Mouse (Mus musculus): ENCODE measurements at regions not wholly inside any gene's neighbourhood (a gene's known extent, or its start where the extent isn't known, plus 50 kb on each side); places are given as distances from the start of the nearest gene placed in this dataset.

DNA sequence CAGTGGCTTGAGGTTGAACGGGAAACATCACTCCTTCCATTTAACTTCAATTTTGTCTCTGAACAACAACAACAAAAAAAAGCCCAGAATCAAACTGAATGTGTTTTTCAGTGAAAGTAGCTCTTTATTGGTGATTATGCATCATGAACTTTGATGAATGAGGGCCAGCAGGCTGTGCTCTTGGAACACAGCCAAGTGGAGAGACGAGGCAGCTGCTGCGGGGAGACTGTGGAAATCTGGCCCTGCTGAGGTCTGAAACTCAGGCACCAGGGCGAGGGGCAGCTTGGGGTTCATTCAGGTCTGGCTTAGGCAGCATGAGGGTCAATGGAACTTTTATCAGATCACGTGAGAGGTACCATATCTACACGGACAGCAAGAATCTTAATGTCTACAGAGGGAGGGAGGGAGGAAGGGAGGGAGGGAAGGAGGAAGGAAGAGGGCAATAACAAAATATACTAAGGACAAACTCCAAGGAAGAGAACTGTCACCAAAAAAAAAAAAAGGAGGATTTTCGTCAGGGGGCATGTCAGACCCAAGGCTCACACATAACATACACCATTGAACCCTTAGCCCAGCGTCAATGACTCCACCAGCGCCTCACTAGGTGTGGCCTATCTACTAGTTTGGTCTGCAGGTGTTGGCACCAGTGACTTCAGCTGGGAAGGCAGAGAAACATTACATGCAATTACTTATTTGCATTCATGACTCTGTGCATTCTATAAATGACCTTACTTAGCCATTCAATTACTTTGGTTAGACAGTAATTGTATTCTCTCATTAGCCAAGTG lies 239.0 kb upstream of the Fat1 start:
- no peak overlapping the region for H3K4me3 ChIP-seq (replicated peaks; ENCODE audit: low read length)
- H3K27me3 ChIP-seq (ENCODE audit: control insufficient read depth, insufficient read depth, low read length) = no peaks in the 10 kb centered on the region
- H3K27ac ChIP-seq (ENCODE audit: low read length) = no peak overlapping the region
- H3K36me3 ChIP-seq (ENCODE audit: control insufficient read depth, insufficient read depth, low read length) = no peaks in the 10 kb centered on the region
- no peaks in the 10 kb centered on the region for H3K9me3 ChIP-seq (replicated peaks; ENCODE audit: control insufficient read depth, low read length)
- H3K4me1 ChIP-seq (ENCODE audit: control insufficient read depth, insufficient read depth, low read length) = peaks cover 8% of the 10 kb centered on the region
- WGBS = 28% methylated on average over 9 of the region's 9 CpGs
- H3K4me2 ChIP-seq (ENCODE audit: low read depth, low read length) = no peak overlapping the region
- peak; percentile 50; the same call in 1 of the 2 replicates for ATAC-seq (ENCODE audit: insufficient read depth, low FRiP score)
- H3K9ac ChIP-seq (ENCODE audit: low read length) = no peak overlapping the region

DNA sequence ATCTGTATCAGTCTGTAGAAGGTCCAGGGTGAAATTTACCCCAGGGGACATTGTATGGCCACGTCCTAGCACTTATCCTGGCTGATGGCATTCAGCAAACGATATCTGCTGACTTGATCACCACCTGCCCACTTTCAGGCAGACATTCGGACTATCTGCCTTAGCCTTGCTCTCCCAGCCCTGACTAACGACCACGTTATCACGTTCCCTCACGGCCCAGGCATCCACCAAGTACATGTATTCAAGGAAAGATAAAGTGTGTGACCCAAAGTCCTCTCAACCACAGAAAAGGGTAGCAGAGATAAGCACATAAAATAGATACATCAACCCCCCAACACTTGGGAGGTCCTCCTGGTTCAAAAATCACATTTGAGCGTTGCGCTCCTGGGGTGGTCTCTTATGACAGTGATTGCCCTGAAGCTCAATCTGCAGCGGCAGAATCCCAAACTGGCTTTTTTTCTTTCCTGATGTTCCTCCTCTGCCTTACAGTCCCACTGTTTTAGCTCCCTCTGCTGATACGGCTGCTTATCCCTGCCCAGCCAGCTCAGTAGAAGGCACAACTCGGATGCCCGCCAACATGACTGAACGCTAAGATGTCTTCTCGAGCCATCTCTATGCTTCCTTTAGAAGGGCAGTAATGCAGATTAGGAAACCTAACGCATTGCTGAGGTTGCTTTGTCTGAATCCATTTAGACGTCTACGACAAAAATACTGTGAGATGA lies 235.7 kb upstream of the Fat1 start:
- no peaks in the 10 kb centered on the region for H3K9me3 ChIP-seq (replicated peaks; ENCODE audit: control insufficient read depth, low read length)
- no peak overlapping the region for H3K4me2 ChIP-seq (ENCODE audit: low read depth, low read length)
- no peak overlapping the region for H3K27ac ChIP-seq (ENCODE audit: low read length)
- 67% methylated on average over 18 of the region's 18 CpGs for WGBS
- H3K36me3 ChIP-seq (ENCODE audit: control insufficient read depth, insufficient read depth, low read length) = no peaks in the 10 kb centered on the region
- ATAC-seq (ENCODE audit: insufficient read depth, low FRiP score) = no peak
- H3K9ac ChIP-seq (ENCODE audit: low read length) = no peak overlapping the region
- no peak overlapping the region for H3K4me3 ChIP-seq (replicated peaks; ENCODE audit: low read length)
- H3K27me3 ChIP-seq (ENCODE audit: control insufficient read depth, insufficient read depth, low read length) = no peaks in the 10 kb centered on the region
- H3K4me1 ChIP-seq (ENCODE audit: control insufficient read depth, insufficient read depth, low read length) = peaks cover 8% of the 10 kb centered on the region

DNA sequence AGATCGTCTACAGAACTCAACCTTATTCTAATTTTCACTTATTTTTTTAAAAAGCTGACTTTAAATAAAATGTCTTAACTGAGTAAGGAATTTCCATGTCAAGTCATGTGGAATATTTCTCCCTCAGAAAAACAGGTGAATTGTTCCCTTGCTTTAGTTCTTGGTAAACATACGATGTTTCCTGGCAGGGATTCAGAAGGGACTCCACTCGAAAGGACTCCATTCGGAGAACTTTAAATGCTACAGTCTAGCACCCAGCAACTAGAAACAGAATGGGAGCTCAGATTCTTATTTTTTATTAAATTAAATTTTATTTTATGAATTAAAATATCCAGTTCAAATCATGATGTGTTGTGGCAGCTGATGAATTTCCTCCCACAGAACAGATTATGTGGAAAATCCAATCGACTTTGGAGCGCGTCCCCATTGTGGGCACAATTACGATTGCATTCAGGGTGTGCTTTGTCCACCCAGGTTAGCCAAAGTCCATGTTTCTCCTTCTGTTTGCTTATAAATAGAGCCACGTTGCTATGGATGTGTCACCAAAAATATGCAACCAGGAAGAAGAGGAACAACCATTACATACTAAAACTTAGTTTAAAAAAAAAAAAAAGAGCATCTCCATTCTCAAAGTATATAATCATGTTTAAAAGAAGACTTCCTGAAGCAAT lies 230.5 kb upstream of the Fat1 start:
- Histone ChIP-seq H3K9me3 (replicated peaks; ENCODE audit: control insufficient read depth, low read length) (no peaks in the 10 kb centered on the region), H3K4me2 (ENCODE audit: low read depth, low read length) (no peak overlapping the region), H3K4me3 (replicated peaks; ENCODE audit: low read length) (no peak overlapping the region), H3K36me3 (ENCODE audit: control insufficient read depth, insufficient read depth, low read length) (no peaks in the 10 kb centered on the region), H3K27me3 (ENCODE audit: control insufficient read depth, insufficient read depth, low read length) (no peaks in the 10 kb centered on the region), H3K9ac (ENCODE audit: low read length) (no peak overlapping the region), H3K27ac (ENCODE audit: low read length) (no peak overlapping the region), H3K4me1 (ENCODE audit: control insufficient read depth, insufficient read depth, low read length) (peaks cover 13% of the 10 kb centered on the region; the same call in 1 of the 2 replicates)
- ATAC-seq (ENCODE audit: insufficient read depth, low FRiP score) = no peak
- WGBS = 65% methylated on average over 9 of the region's 9 CpGs

DNA sequence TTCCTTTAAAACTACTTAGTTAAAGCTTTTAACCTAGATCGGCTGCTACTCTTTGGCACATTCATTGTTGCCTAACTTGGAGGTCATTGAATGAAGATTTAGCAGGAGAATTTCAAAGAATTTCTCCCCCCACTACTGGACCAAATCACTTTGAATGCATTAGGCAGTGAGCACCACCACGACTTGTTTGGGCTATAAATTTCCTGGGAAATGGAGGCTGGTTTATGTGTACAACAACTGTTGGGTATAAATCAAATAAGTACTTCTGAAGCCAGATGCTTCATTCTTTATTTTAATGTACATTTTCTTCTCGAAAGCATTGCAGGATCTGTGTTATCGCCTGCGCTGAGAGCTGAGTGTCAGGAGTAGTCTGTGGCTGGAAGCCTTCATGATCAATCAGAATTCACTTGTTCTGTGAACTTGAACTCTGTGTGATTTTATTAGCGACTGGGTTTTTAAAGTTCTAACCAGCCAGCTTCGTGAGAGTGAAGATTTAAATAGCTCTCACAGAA lies 226.5 kb upstream of the Fat1 start:
- Histone ChIP-seq H3K27ac (ENCODE audit: low read length) (no peak overlapping the region), H3K27me3 (ENCODE audit: control insufficient read depth, insufficient read depth, low read length) (no peaks in the 10 kb centered on the region), H3K4me2 (ENCODE audit: low read depth, low read length) (no peak overlapping the region), H3K4me3 (replicated peaks; ENCODE audit: low read length) (no peak overlapping the region), H3K9me3 (replicated peaks; ENCODE audit: control insufficient read depth, low read length) (no peaks in the 10 kb centered on the region), H3K36me3 (ENCODE audit: control insufficient read depth, insufficient read depth, low read length) (no peaks in the 10 kb centered on the region), H3K9ac (ENCODE audit: low read length) (no peak overlapping the region), H3K4me1 (ENCODE audit: control insufficient read depth, insufficient read depth, low read length) (peaks cover 13% of the 10 kb centered on the region; the same call in 1 of the 2 replicates)
- 36% methylated on average over 7 of the region's 7 CpGs for WGBS
- no peak; the same call in 1 of the 2 replicates for ATAC-seq (ENCODE audit: insufficient read depth, low FRiP score)

DNA sequence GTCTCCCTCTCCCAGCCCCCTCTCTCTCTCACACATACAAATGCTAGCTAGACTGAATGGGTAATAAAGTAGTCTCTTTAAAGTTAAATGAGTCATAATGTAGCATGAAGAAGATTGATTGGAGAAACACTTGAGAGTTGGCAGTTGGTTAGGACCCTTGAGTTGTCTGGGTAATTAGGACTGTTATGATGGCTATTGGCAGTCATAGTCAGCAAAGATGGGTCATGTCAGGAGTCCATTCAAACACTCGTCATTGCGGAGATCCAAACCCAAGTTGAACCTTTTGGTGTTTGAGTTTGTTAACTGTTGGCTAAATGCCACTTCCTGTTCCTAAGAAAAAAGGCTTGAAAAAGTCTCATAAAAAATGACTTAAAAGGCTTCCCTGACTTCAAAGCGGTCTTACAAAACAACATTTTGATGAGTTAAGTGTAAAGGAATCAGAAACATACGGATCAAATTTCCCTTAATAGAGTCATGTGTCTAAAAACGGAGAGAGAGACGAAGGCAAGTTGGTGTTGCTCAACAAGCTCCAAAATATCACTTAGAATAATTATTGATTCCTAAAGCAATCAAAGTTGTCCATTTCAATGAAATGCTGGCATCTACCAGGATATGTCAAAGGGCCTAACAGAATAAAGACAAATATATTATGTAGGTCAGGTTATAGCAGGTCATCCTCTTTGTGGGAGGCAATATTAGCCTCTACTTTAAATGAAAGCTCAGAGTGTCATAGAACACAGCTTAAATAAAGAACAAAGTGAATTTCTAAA lies 225.9 kb upstream of the Fat1 start:
- peak; percentile 44; the same call in 1 of the 2 replicates for ATAC-seq (ENCODE audit: insufficient read depth, low FRiP score)
- no peak overlapping the region for H3K4me3 ChIP-seq (replicated peaks; ENCODE audit: low read length)
- no peak overlapping the region for H3K9ac ChIP-seq (ENCODE audit: low read length)
- H3K4me1 ChIP-seq (ENCODE audit: control insufficient read depth, insufficient read depth, low read length) = peaks cover 13% of the 10 kb centered on the region; the same call in 1 of the 2 replicates
- no peaks in the 10 kb centered on the region for H3K36me3 ChIP-seq (ENCODE audit: control insufficient read depth, insufficient read depth, low read length)
- WGBS = 32% methylated on average over 6 of the region's 6 CpGs
- H3K27ac ChIP-seq (ENCODE audit: low read length) = no peak overlapping the region
- H3K9me3 ChIP-seq (replicated peaks; ENCODE audit: control insufficient read depth, low read length) = no peaks in the 10 kb centered on the region
- H3K27me3 ChIP-seq (ENCODE audit: control insufficient read depth, insufficient read depth, low read length) = no peaks in the 10 kb centered on the region
- no peak overlapping the region for H3K4me2 ChIP-seq (ENCODE audit: low read depth, low read length)

DNA sequence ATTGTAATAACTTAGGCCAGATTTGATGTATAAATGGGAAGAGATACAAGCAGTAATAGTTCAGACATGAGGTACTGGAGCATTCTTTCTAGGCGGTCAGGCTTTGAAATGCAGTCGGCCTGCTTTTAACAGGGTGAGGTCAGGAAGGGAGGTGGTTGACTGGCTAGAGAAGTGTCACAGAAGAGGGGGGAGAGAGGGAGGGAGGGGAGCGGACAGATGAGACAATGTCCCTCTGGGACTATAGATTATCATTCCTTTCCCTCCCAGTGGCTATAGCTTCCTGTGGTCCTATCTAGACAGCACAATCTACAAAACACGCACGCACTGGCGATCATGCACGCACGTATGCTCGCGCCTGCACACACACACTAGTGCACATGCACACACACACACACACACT lies 200.7 kb upstream of the Fat1 start:
- Histone ChIP-seq H3K36me3 (ENCODE audit: control insufficient read depth, insufficient read depth, low read length) (no peaks in the 10 kb centered on the region), H3K4me1 (ENCODE audit: control insufficient read depth, insufficient read depth, low read length) (no peaks in the 10 kb centered on the region), H3K4me2 (ENCODE audit: low read depth, low read length) (no peak overlapping the region), H3K27me3 (ENCODE audit: control insufficient read depth, insufficient read depth, low read length) (no peaks in the 10 kb centered on the region), H3K9me3 (replicated peaks; ENCODE audit: control insufficient read depth, low read length) (no peaks in the 10 kb centered on the region), H3K4me3 (replicated peaks; ENCODE audit: low read length) (no peak overlapping the region), H3K27ac (ENCODE audit: low read length) (no peak overlapping the region), H3K9ac (ENCODE audit: low read length) (no peak overlapping the region)
- no peak for ATAC-seq (ENCODE audit: insufficient read depth, low FRiP score)
- WGBS = 82% methylated on average over 10 of the region's 10 CpGs

DNA sequence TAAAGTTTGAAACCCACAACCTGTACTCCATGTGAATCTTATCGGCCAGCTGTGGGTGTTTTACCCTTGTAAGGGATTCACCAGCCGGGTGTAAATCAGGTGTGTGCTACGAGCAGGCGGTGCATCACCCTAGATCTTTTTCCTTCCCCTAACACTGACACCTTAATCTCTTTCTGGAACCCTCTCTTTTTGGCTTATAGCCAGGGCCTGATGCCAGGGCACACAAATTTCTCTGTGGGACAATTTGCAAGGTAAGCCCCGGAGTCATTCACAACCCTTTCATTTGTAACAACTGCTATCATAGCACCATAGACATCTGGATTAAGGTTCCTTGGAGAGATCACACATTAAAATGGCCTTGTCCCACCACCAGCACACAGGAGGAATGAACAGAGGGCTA lies 199.4 kb upstream of the Fat1 start:
- Histone ChIP-seq H3K27ac (ENCODE audit: low read length) (no peak overlapping the region), H3K27me3 (ENCODE audit: control insufficient read depth, insufficient read depth, low read length) (no peaks in the 10 kb centered on the region), H3K9ac (ENCODE audit: low read length) (no peak overlapping the region), H3K4me2 (ENCODE audit: low read depth, low read length) (no peak overlapping the region), H3K4me3 (replicated peaks; ENCODE audit: low read length) (no peak overlapping the region), H3K9me3 (replicated peaks; ENCODE audit: control insufficient read depth, low read length) (no peaks in the 10 kb centered on the region), H3K36me3 (ENCODE audit: control insufficient read depth, insufficient read depth, low read length) (no peaks in the 10 kb centered on the region), H3K4me1 (ENCODE audit: control insufficient read depth, insufficient read depth, low read length) (no peaks in the 10 kb centered on the region)
- ATAC-seq (ENCODE audit: insufficient read depth, low FRiP score) = no peak
- WGBS = 68% methylated on average over 5 of the region's 5 CpGs

DNA sequence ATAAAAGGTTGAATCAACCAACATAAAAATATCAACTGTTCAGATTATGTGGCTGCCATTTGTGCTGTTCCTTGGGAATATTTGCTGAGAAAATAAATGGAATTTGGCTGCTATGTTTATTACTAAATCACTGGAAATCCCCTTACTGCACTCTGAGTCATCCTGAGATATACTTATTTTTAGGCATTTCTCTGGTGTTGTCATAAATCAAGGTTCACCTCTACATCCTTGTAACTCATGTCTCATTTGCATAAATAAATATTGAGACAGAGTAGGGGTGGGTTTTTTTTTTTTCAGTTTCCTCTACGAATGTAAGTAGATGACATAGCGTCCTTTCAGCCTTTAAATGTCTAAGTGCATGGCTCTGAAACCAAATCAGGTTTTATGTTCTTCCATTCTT lies 191.9 kb upstream of the Fat1 start:
- Histone ChIP-seq H3K9me3 (replicated peaks; ENCODE audit: control insufficient read depth, low read length) (no peaks in the 10 kb centered on the region), H3K36me3 (ENCODE audit: control insufficient read depth, insufficient read depth, low read length) (no peaks in the 10 kb centered on the region), H3K4me3 (replicated peaks; ENCODE audit: low read length) (no peak overlapping the region), H3K4me2 (ENCODE audit: low read depth, low read length) (no peak overlapping the region), H3K27ac (ENCODE audit: low read length) (no peak overlapping the region), H3K4me1 (ENCODE audit: control insufficient read depth, insufficient read depth, low read length) (no peaks in the 10 kb centered on the region), H3K9ac (ENCODE audit: low read length) (no peak overlapping the region), H3K27me3 (ENCODE audit: control insufficient read depth, insufficient read depth, low read length) (no peaks in the 10 kb centered on the region)
- no peak for ATAC-seq (ENCODE audit: insufficient read depth, low FRiP score)
- 61% methylated on average over 2 of the region's 2 CpGs for WGBS

All from stomach, embryonic 16.5 days (tissue).